Mouse (Mus musculus) kidney, embryonic 15.5 days (tissue): ENCODE data around the gene Ppp6r1. TPM values are rescaled to one million over a fixed set of nuclear protein-coding genes. Genes with fewer than 3 reads are reported as not detected.
A peak's percentile ranks its signal among the peaks of the same experiment; 100 is the strongest.

ENCODE experiments used
- ATAC-seq: fragments of 200-750 bp; cut with Nextera tagmentation; replicated peaks from 2 replicates; pipeline ENCODE4 v1.8.0; 2017; ENCODE audit warnings: moderate TSS enrichment; ENCODE audit not compliant: low FRiP score
- H3K27ac ChIP-seq: fragments of 300-500 bp; sonication (generic); 2 replicates; pipeline ENCODE4 v1.5.1; 2015; ENCODE audit warnings: mild to moderate bottlenecking, inconsistent platforms
- H3K27me3 ChIP-seq: fragments of 300-500 bp; sonication (generic); 2 replicates; pipeline ENCODE4 v1.6.1; 2015; ENCODE audit warnings: inconsistent platforms
- H3K36me3 ChIP-seq: fragments of 300-500 bp; sonication (generic); 2 replicates; pipeline ENCODE4 v1.6.1; 2015; ENCODE audit warnings: inconsistent platforms
- H3K4me1 ChIP-seq: fragments of 300-500 bp; sonication (generic); 2 replicates; pipeline ENCODE4 v1.6.1; 2015; ENCODE audit warnings: inconsistent platforms
- H3K4me2 ChIP-seq: fragments of 300-500 bp; sonication (generic); 2 replicates; pipeline ENCODE4 v1.6.1; 2015; ENCODE audit warnings: moderate library complexity, mild to moderate bottlenecking, inconsistent platforms
- H3K4me3 ChIP-seq: fragments of 300-500 bp; sonication (generic); replicated peaks from 2 replicates; pipeline ENCODE4 v1.5.1; 2015; ENCODE audit warnings: mild to moderate bottlenecking, inconsistent platforms
- H3K9ac ChIP-seq: fragments of 300-500 bp; sonication (generic); 2 replicates; pipeline ENCODE4 v1.6.1; 2015; ENCODE audit warnings: mild to moderate bottlenecking, inconsistent platforms
- H3K9me3 ChIP-seq: fragments of 300-500 bp; sonication (generic); replicated peaks from 2 replicates; pipeline ENCODE4 v1.6.1; 2016; ENCODE audit warnings: inconsistent platforms
- WGBS: fragments of 180-500 bp; shearing (Covaris S2); methylation state at CpG from one replicate; pipeline ENCODE4 v1.1.7; 2015; ENCODE audit warnings: mixed read lengths; 5-methylcytosine and 5-hydroxymethylcytosine counted together
- polyA plus RNA-seq: library from polyadenylated mRNA; unstranded; fragments of >200 nt; fragmentation: Nextera tagmentation; extraction: Ambion mirVana; gene quantifications from 2 replicates; pipeline ENCODE4 v1.2.1, GENCODE M21; 2015

Gene Ppp6r1
- 7.4 and 7.8 TPM in 2 replicates for polyA plus RNA-seq

DNA sequence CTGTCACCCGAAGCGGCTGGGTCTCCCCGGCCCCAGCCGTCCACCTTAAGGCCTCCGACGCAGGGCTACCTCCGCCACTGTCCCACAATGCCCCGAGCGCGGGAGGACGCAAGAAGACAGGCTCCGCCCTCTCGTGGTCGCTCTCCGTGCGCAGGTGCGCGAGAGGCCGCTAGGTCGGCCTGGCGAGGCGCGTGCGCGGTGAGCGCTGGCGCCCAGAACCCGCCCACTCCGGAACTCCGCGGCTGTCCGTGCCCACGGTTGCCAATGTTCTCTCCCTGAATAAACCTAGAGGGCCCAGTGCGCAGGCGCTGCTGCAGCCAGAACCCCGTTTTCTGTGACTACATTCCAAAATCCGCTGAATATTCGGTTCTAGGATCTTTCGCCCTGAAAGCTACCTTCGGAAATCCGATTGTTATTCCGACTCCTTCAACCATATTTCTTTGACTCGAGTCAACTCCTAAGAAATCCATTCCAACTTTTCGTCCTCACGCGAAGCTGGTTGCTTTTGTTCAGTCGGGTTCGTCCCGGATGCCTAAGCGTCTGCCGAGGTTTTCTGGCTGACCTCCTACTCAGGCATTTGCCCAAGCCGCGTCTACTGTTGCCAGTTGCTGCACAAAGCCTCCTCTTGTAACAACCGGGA lies at the start of gene Ppp6r1:
TSS of gene Ppp6r1 (minus strand) at position 108 of the 640 bp plus-strand sequence.
- under 1% methylated on average over 54 of the region's 54 CpGs for WGBS

DNA sequence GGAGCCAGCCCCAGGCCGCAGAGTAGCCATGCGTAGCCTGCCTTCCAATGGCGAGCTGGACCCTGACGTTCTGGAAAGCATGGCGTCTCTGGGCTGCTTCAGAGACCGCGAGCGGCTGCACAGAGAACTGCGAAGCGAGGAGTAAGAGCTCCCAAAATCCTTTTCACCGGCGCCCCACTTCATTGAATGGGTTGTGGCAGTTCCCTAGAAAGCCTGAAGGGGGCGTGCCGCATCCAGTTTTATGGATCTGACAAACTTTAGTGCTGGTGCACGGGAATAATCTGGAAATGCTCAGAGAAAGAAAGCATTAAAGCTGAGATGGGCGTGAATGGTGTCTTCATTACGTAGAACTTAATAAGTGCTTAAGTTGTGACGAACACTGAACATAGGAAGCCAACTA lies 46.3 kb upstream of the Ppp6r1 start:
- H3K4me3 ChIP-seq = no peak overlapping the region
- no peak for ATAC-seq
- 43% methylated on average over 18 of the region's 18 CpGs for WGBS

More for the DNA sequence above, at the start of gene Ppp6r1:
- H3K4me2 ChIP-seq = peak within 1 kb of the TSS; percentile 87
- peak within 1 kb of the TSS; percentile 96 for H3K9ac ChIP-seq
- H3K4me3 ChIP-seq = peak within 1 kb of the TSS; percentile 76
- peak; percentile 98 for ATAC-seq
- H3K36me3 ChIP-seq = peaks cover 19% of the 10 kb centered on the region
- no peaks in the 10 kb centered on the region for H3K9me3 ChIP-seq
- peaks cover 50% of the 10 kb centered on the region for H3K4me1 ChIP-seq
- H3K27ac ChIP-seq = peak within 1 kb of the TSS; percentile 95
- no peaks in the 10 kb centered on the region for H3K27me3 ChIP-seq

GRCm38 (mm10) chr7:4703195-4703594 lies 44.4 kb upstream of the Ppp6r1 start:
- 92% methylated on average over 7 of the region's 7 CpGs for WGBS
- H3K36me3 ChIP-seq = peaks cover 78% of the 10 kb centered on the region
- H3K4me1 ChIP-seq = no peaks in the 10 kb centered on the region
- no peak overlapping the region for H3K9ac ChIP-seq
- H3K27ac ChIP-seq = no peak overlapping the region
- no peak overlapping the region for H3K4me2 ChIP-seq
- H3K9me3 ChIP-seq = no peaks in the 10 kb centered on the region
- H3K27me3 ChIP-seq = no peaks in the 10 kb centered on the region
- H3K4me3 ChIP-seq = no peak overlapping the region
- ATAC-seq = no peak

More for the DNA sequence above, 46.3 kb upstream of the Ppp6r1 start:
- H3K36me3 ChIP-seq = peaks cover 78% of the 10 kb centered on the region
- H3K27me3 ChIP-seq = no peaks in the 10 kb centered on the region
- H3K9ac ChIP-seq = no peak overlapping the region
- no peak overlapping the region for H3K27ac ChIP-seq
- no peak overlapping the region for H3K4me2 ChIP-seq
- H3K4me1 ChIP-seq = no peaks in the 10 kb centered on the region
- no peaks in the 10 kb centered on the region for H3K9me3 ChIP-seq

DNA sequence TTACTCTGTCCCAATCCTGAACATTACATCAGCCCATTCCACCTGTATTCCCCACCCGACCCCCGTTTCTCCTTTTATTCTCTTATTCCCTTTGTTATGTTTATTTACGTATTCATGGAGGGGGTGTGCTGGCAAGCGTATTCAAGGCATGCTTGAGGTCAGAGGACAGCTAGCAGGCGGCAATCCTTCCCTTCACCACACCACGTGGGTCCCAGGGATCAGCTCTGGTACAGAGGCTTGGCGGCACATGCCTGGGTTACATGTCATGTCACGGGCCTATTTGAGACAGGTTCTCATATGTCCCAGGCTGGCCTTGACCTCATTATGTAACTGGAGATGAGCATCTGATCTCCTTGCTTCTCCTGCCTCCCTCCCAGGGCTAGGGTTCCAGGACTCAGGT lies 43.5 kb upstream of the Ppp6r1 start:
- H3K9me3 ChIP-seq = no peaks in the 10 kb centered on the region
- 45% methylated on average over 8 of the region's 8 CpGs for WGBS
- H3K9ac ChIP-seq = no peak overlapping the region
- no peaks in the 10 kb centered on the region for H3K4me1 ChIP-seq
- no peak overlapping the region for H3K4me2 ChIP-seq
- H3K36me3 ChIP-seq = peaks cover 77% of the 10 kb centered on the region
- H3K27me3 ChIP-seq = no peaks in the 10 kb centered on the region
- peak; percentile 59; the same call in 1 of the 2 replicates for ATAC-seq
- no peak overlapping the region for H3K27ac ChIP-seq
- no peak overlapping the region for H3K4me3 ChIP-seq

GRCm38 (mm10) chr7:4693004-4693403 lies 34.2 kb upstream of the Ppp6r1 start:
- Histone ChIP-seq H3K36me3 (peaks cover 48% of the 10 kb centered on the region), H3K9me3 (no peaks in the 10 kb centered on the region), H3K4me3 (no peak overlapping the region), H3K4me1 (peaks cover 15% of the 10 kb centered on the region), H3K4me2 (no peak overlapping the region), H3K27me3 (no peaks in the 10 kb centered on the region), H3K9ac (no peak overlapping the region), H3K27ac (no peak overlapping the region)
- no peak for ATAC-seq
- 85% methylated on average over 6 of the region's 6 CpGs for WGBS

- Histone ChIP-seq H3K4me3 (peak overlapping the region; percentile 78), H3K4me1 (peaks cover 15% of the 10 kb centered on the region), H3K9ac (peak overlapping the region; percentile 98), H3K27me3 (no peaks in the 10 kb centered on the region), H3K36me3 (peaks cover 31% of the 10 kb centered on the region), H3K27ac (peak overlapping the region; percentile 83), H3K9me3 (no peaks in the 10 kb centered on the region), H3K4me2 (peak overlapping the region; percentile 94)
- peak; percentile 76 for ATAC-seq
- 5% methylated on average over 18 of the region's 35 CpGs for WGBS
Observed at GRCm38 (mm10) chr7:4690951-4691653, 32.3 kb upstream of the Ppp6r1 start.

DNA sequence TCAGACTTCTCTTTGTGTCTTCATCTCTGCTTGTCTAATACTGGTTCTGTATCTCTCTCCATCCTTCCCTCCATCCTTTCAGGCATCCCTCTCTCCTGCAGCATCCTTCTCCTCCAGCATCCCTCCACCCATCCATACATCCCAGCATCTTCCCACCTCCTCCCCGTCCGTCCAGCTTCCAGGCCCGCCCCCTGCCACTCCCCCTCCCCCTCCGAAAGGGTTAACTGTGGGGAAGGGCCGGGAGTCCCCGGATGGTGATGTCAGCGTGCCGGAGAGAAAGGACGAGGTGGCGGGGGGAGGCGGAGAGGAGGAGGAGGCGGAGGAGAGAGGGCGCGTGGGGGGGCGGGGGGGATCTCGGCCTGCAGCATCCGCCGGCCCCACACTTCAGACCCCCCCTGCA lies 31.6 kb upstream of the Ppp6r1 start, which contains the start of gene Brsk1:
TSS of gene Brsk1 (plus strand) at position 218 of the 400 bp plus-strand sequence.
- Histone ChIP-seq H3K27ac (peak within 1 kb of the TSS; percentile 83), H3K9ac (peak within 1 kb of the TSS; percentile 98), H3K9me3 (no peaks in the 10 kb centered on the region), H3K36me3 (peaks cover 24% of the 10 kb centered on the region), H3K4me3 (peak within 1 kb of the TSS; percentile 78), H3K4me1 (peaks cover 15% of the 10 kb centered on the region), H3K4me2 (peak within 1 kb of the TSS; percentile 94), H3K27me3 (no peaks in the 10 kb centered on the region)
- 0% methylated on average over 5 of the region's 18 CpGs for WGBS
- peak; percentile 77 for ATAC-seq

GRCm38 (mm10) chr7:4684632-4685417 lies 26.0 kb upstream of the Ppp6r1 start, which contains the start of gene Hspbp1:
Gene Hspbp1 (minus strand): TSS chr7:4685068.
- Histone ChIP-seq H3K4me1 (peaks cover 12% of the 10 kb centered on the region), H3K36me3 (peaks cover 28% of the 10 kb centered on the region), H3K9ac (peak within 1 kb of the TSS; percentile 59), H3K27me3 (no peaks in the 10 kb centered on the region), H3K4me2 (peak within 1 kb of the TSS; percentile 94), H3K9me3 (no peaks in the 10 kb centered on the region), H3K4me3 (peak within 1 kb of the TSS; percentile 89), H3K27ac (peak within 1 kb of the TSS; percentile 81)
- ATAC-seq = peak; percentile 98
- WGBS = under 1% methylated on average over 32 of the region's 32 CpGs

DNA sequence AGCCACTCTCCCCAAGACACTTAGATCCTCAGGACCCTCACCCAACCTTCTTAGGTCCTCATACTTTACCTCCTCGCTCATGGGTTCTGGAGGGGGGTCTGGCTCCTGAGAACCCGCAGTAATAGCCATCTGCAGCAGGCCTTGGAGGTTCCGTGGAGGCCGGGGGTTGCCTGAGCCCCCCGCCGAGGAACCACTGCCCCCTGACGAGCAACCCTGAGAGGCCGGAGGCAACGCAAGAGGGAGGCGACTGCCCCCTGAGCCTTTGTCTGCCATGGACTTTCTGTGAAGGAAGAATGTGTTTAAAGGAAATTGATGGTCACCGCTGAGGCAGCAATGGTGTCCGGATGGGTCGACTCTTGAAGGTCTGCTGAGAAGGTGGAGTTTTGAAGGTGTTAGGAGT lies 25.4 kb upstream of the Ppp6r1 start:
- 2% methylated on average over 13 of the region's 13 CpGs for WGBS
- H3K36me3 ChIP-seq = peaks cover 34% of the 10 kb centered on the region
- no peak for ATAC-seq
- peak overlapping the region; percentile 81 for H3K27ac ChIP-seq
- peak overlapping the region; percentile 59 for H3K9ac ChIP-seq
- H3K27me3 ChIP-seq = no peaks in the 10 kb centered on the region
- peak overlapping the region; percentile 94 for H3K4me2 ChIP-seq
- H3K9me3 ChIP-seq = no peaks in the 10 kb centered on the region
- H3K4me1 ChIP-seq = peaks cover 12% of the 10 kb centered on the region
- H3K4me3 ChIP-seq = peak overlapping the region; percentile 89

DNA sequence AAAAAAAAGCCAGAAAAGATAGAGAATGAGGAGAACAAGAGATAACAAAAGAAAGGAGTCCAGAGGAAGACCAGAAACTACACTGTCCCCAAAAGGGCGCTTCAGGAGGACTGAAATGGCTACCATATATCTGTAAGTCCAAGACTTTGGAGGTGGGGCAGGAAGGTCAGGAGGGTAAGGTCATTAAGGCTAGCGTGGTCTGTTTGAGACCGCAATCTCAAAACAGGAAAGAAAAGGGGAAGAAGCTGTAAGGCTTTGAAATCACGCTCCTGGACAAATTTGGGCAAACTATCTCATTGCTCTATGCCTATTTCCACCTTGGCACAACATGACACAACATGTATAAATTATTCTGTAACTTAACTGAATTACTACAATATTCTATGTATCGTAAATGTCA lies 24.5 kb upstream of the Ppp6r1 start:
- no peak overlapping the region for H3K27ac ChIP-seq
- no peak overlapping the region for H3K9ac ChIP-seq
- 81% methylated on average over 5 of the region's 5 CpGs for WGBS
- H3K9me3 ChIP-seq = no peaks in the 10 kb centered on the region
- H3K4me3 ChIP-seq = no peak overlapping the region
- no peak for ATAC-seq
- no peaks in the 10 kb centered on the region for H3K27me3 ChIP-seq
- no peak overlapping the region for H3K4me2 ChIP-seq
- peaks cover 39% of the 10 kb centered on the region for H3K36me3 ChIP-seq
- peaks cover 12% of the 10 kb centered on the region for H3K4me1 ChIP-seq

- no peaks in the 10 kb centered on the region for H3K9me3 ChIP-seq
- H3K27ac ChIP-seq = no peak overlapping the region
- no peak overlapping the region for H3K9ac ChIP-seq
- no peaks in the 10 kb centered on the region for H3K4me1 ChIP-seq
- no peaks in the 10 kb centered on the region for H3K27me3 ChIP-seq
- H3K36me3 ChIP-seq = peaks cover 85% of the 10 kb centered on the region
- ATAC-seq = no peak
- no peak overlapping the region for H3K4me2 ChIP-seq
- WGBS = 85% methylated on average over 7 of the region's 7 CpGs
- no peak overlapping the region for H3K4me3 ChIP-seq
Observed at GRCm38 (mm10) chr7:4675200-4675599, 16.4 kb upstream of the Ppp6r1 start.
